Mouse (Mus musculus) bone marrow, adult 2 months (tissue): ENCODE data around the gene Gm266. TPM values are rescaled to one million over a fixed set of nuclear protein-coding genes. Genes with fewer than 3 reads are reported as not detected.

ENCODE experiments used
- H3K27ac ChIP-seq: fragments of 200-500 bp; 2 replicates; pipeline ENCODE4 v1.5.1; 2012; ENCODE audit warnings: low read depth, mild to moderate bottlenecking, control low read depth, inconsistent platforms, low read length; ENCODE audit not compliant: control insufficient read depth, poor library complexity, insufficient read depth
- H3K4me1 ChIP-seq: fragments of 200-500 bp; 2 replicates; pipeline ENCODE4 v1.6.1; 2011; ENCODE audit warnings: low read length; ENCODE audit not compliant: control insufficient read depth, insufficient read depth
- H3K4me3 ChIP-seq: fragments of 200-500 bp; replicated peaks from 2 replicates; pipeline ENCODE3; 2011; ENCODE audit warnings: mild to moderate bottlenecking, low read depth, low read length, control low read depth; ENCODE audit not compliant: control insufficient read depth
- CTCF ChIP-seq: fragments of 200-500 bp; IDR thresholded peaks from 2 replicates; pipeline ENCODE4 v1.5.1; 2011; ENCODE audit warnings: low read length, control low read depth; ENCODE audit not compliant: control insufficient read depth, insufficient read depth
- POLR2A ChIP-seq: fragments of 200-500 bp; IDR thresholded peaks from 2 replicates; pipeline ENCODE4 v1.6.1; 2011; ENCODE audit warnings: low read depth, mild to moderate bottlenecking, control low read depth, low read length, borderline replicate concordance; ENCODE audit not compliant: control insufficient read depth
- WGBS: fragments of 180-500 bp; shearing (Covaris S2); methylation state at CpG from one replicate; pipeline ENCODE4 v1.1.7; 2018; 5-methylcytosine and 5-hydroxymethylcytosine counted together
- polyA plus RNA-seq: library from polyadenylated mRNA; stranded (reverse); fragments of >200 nt; gene quantifications from 2 replicates; pipeline ENCODE4 v1.2.4, GENCODE M21; 2011; ENCODE audit warnings: low replicate concordance; ENCODE audit not compliant: missing spikeins, insufficient read depth, insufficient read length

Gm266 gene
- polyA plus RNA-seq, 1 experiment = not detected

GRCm38 (mm10) chr12:111455860-111456259, 29.8 kb downstream of the Gm266 start:
- WGBS = 77% methylated on average over 8 of the region's 8 CpGs
- no peaks in the 10 kb centered on the region for H3K4me1 ChIP-seq
- no peak overlapping the region for H3K27ac ChIP-seq
- no peak for TF ChIP-seq CTCF
- no peak for TF ChIP-seq POLR2A
- H3K4me3 ChIP-seq = no peak overlapping the region

- TF ChIP-seq CTCF (no peak), POLR2A (no peak)
- H3K4me1 ChIP-seq = no peaks in the 10 kb centered on the region
- 84% methylated on average over 12 of the region's 12 CpGs for WGBS
- H3K4me3 ChIP-seq = no peak overlapping the region
- H3K27ac ChIP-seq = no peak overlapping the region
These were observed 30.2 kb downstream of the Gm266 start for GRCm38 (mm10) chr12:111455311-111455846.

GRCm38 (mm10) chr12:111454543-111455280, 30.9 kb downstream of the Gm266 start:
- no peaks in the 10 kb centered on the region for H3K4me1 ChIP-seq
- 78% methylated on average over 10 of the region's 10 CpGs for WGBS
- H3K4me3 ChIP-seq = no peak overlapping the region
- no peak for TF ChIP-seq CTCF
- H3K27ac ChIP-seq = no peak overlapping the region

GRCm38 (mm10) chr12:111454021-111454420, 31.6 kb downstream of the Gm266 start:
- 39% methylated on average over 4 of the region's 4 CpGs for WGBS
- TF ChIP-seq CTCF = no peak
- TF ChIP-seq POLR2A = no peak
- peaks cover 1% of the 10 kb centered on the region; the same call in 1 of the 2 replicates for H3K4me1 ChIP-seq
- H3K4me3 ChIP-seq = no peak overlapping the region
- no peak overlapping the region for H3K27ac ChIP-seq

- H3K27ac ChIP-seq = no peak overlapping the region
- 87% methylated on average over 7 of the region's 7 CpGs for WGBS
- no peak overlapping the region for H3K4me3 ChIP-seq
- TF ChIP-seq CTCF = no peak
- no peak for TF ChIP-seq POLR2A
- H3K4me1 ChIP-seq = peaks cover 3% of the 10 kb centered on the region; the same call in 1 of the 2 replicates
These were observed 34.1 kb downstream of the Gm266 start for GRCm38 (mm10) chr12:111451561-111451960.

GRCm38 (mm10) chr12:111450359-111450758, 35.3 kb downstream of the Gm266 start:
- H3K4me3 ChIP-seq = no peak overlapping the region
- WGBS = 83% methylated on average over 6 of the region's 6 CpGs
- H3K27ac ChIP-seq = no peak overlapping the region
- TF ChIP-seq POLR2A (no peak), CTCF (no peak)
- peaks cover 4% of the 10 kb centered on the region; the same call in 1 of the 2 replicates for H3K4me1 ChIP-seq

GRCm38 (mm10) chr12:111448931-111449705, 36.5 kb downstream of the Gm266 start:
- H3K4me3 ChIP-seq = no peak overlapping the region
- H3K27ac ChIP-seq = no peak overlapping the region; the same call in 1 of the 2 replicates
- peaks cover 4% of the 10 kb centered on the region; the same call in 1 of the 2 replicates for H3K4me1 ChIP-seq
- no peak for TF ChIP-seq POLR2A
- TF ChIP-seq CTCF = no peak
- WGBS = 59% methylated on average over 14 of the region's 14 CpGs
